Mouse (Mus musculus) heart, postnatal 0 days (tissue): ENCODE results near the gene Itih4.

Experiments used
- CTCF ChIP-seq: IDR thresholded peaks from 2 replicates; pipeline ENCODE4 v1.5.1; 2016; ENCODE audit warnings: antibody characterized with exemption, control low read depth, low read depth
- EP300 ChIP-seq: IDR thresholded peaks from 2 replicates; pipeline ENCODE4 v1.6.1; 2016; ENCODE audit warnings: antibody characterized with exemption, low read depth

GRCm38 (mm10) chr14:30904307-30904706 lies 18.0 kb downstream of the Itih4 start:
- TF ChIP-seq CTCF (no peak), EP300 (no peak)
